Mouse (Mus musculus) ovary, postnatal 10 days (tissue): Measurements from ENCODE around the gene Upb1.
A peak's percentile ranks its signal among the peaks of the same experiment; 100 is the strongest.
"Not testable (repeated sequence)": the region's sequence is repeated elsewhere in the genome, so short reads cannot be mapped to it uniquely, and the experiment has no call there.

Experiments
- DNase-seq: peaks from one replicate; pipeline ENCODE4 v3.0.0; 2022; ENCODE audit warnings: low spot score

Gene Upb1

GRCm38 (mm10) chr10:75456061-75456831 lies 55.3 kb downstream of the Upb1 start:
- DNase-seq = not testable (repeated sequence)

- no peak for DNase-seq
These were observed 56.9 kb downstream of the Upb1 start for GRCm38 (mm10) chr10:75457852-75458251.

GRCm38 (mm10) chr10:75458329-75458728 lies 57.4 kb downstream of the Upb1 start:
- DNase-seq = no peak

- DNase-seq = no peak
These were observed 61.8 kb downstream of the Upb1 start for GRCm38 (mm10) chr10:75462728-75463127.

GRCm38 (mm10) chr10:75465781-75466550 lies 65.1 kb downstream of the Upb1 start:
- DNase-seq = no peak

GRCm38 (mm10) chr10:75473411-75473810 lies 72.5 kb downstream of the Upb1 start:
- no peak for DNase-seq

GRCm38 (mm10) chr10:75474571-75474970 lies 73.7 kb downstream of the Upb1 start:
- DNase-seq = no peak

GRCm38 (mm10) chr10:75475139-75475850 lies 74.4 kb downstream of the Upb1 start:
- DNase-seq = not testable (repeated sequence)

GRCm38 (mm10) chr10:75477034-75477433 lies 76.1 kb downstream of the Upb1 start:
- no peak for DNase-seq

- DNase-seq = no peak
These were observed 79.0 kb downstream of the Upb1 start for GRCm38 (mm10) chr10:75479955-75480354.

GRCm38 (mm10) chr10:75481703-75482102 lies 80.8 kb downstream of the Upb1 start:
- no peak for DNase-seq

- no peak for DNase-seq
These were observed 81.4 kb downstream of the Upb1 start for GRCm38 (mm10) chr10:75482271-75482670.

- DNase-seq = no peak
These were observed 82.1 kb downstream of the Upb1 start for GRCm38 (mm10) chr10:75482919-75483483.

- DNase-seq = no peak
These were observed 83.2 kb downstream of the Upb1 start for GRCm38 (mm10) chr10:75484066-75484465.

GRCm38 (mm10) chr10:75484767-75485166 lies 83.9 kb downstream of the Upb1 start:
- no peak for DNase-seq

GRCm38 (mm10) chr10:75486086-75486979 lies 85.4 kb downstream of the Upb1 start:
- DNase-seq = peak; percentile 57

GRCm38 (mm10) chr10:75487131-75487530 lies 86.2 kb downstream of the Upb1 start:
- DNase-seq = no peak

GRCm38 (mm10) chr10:75489522-75489921 lies 88.6 kb downstream of the Upb1 start:
- no peak for DNase-seq

- no peak for DNase-seq
These were observed 89.8 kb downstream of the Upb1 start for GRCm38 (mm10) chr10:75490731-75491130.
